Mouse (Mus musculus) lung, adult 2 months (tissue): ENCODE measurements at regions not wholly inside any gene's neighbourhood (a gene's known extent, or its start where the extent isn't known, plus 50 kb on each side); places are given as distances from the start of the nearest gene placed in this dataset.

ENCODE experiments used
- CTCF ChIP-seq: fragments of 200-500 bp; IDR thresholded peaks from 2 replicates; pipeline ENCODE4 v1.5.1; 2011; ENCODE audit warnings: mild to moderate bottlenecking, low read length, control low read depth; ENCODE audit not compliant: insufficient read depth
- POLR2A ChIP-seq: fragments of 200-500 bp; IDR thresholded peaks from 2 replicates; pipeline ENCODE4 v1.6.1; 2011; ENCODE audit warnings: low read depth, mild to moderate bottlenecking, control low read depth, low read length, borderline replicate concordance; ENCODE audit errors: extremely low read depth

GRCm38 (mm10) chr16:44637100-44637499 is 78.4 kb upstream of the Boc start:
- TF ChIP-seq CTCF: no peak
- TF ChIP-seq POLR2A: no peak
